Mouse (Mus musculus) right cerebral cortex, postnatal 36 days (tissue): ENCODE results near the gene Epn3.
A peak's percentile ranks its signal among the peaks of the same experiment; 100 is the strongest.

Source experiments
- DNase-seq, 2 experiments: peaks; one replicate each; pipeline ENCODE4 v3.0.0; 2022; ENCODE audit warnings: low spot score in 2 of 2, mixed read lengths in 1 of 2

The Epn3 gene

GRCm38 (mm10) chr11:94471740-94472584 is 27.8 kb downstream of the Epn3 start:
- DNase-seq = no peak

DNA sequence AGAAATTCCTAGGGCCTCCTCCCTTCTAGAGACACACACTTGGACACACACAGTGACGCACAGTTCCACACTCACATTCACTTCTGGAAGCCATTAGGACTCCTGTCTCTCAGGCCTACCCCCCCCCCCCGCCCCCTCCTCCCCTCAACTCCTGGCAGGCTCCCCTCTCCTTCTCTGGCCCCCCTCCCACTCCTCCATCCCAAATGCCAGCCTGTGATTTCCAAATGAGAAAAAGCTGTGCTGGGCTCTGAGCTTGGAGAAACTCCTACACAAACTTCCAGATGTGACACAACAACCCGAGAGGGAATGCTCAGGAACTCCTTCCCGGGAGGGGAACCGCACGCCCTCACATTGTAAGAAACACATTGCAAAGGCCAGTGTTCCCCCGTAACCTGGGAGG is 29.4 kb downstream of the Epn3 start:
- no peak for DNase-seq

DNA sequence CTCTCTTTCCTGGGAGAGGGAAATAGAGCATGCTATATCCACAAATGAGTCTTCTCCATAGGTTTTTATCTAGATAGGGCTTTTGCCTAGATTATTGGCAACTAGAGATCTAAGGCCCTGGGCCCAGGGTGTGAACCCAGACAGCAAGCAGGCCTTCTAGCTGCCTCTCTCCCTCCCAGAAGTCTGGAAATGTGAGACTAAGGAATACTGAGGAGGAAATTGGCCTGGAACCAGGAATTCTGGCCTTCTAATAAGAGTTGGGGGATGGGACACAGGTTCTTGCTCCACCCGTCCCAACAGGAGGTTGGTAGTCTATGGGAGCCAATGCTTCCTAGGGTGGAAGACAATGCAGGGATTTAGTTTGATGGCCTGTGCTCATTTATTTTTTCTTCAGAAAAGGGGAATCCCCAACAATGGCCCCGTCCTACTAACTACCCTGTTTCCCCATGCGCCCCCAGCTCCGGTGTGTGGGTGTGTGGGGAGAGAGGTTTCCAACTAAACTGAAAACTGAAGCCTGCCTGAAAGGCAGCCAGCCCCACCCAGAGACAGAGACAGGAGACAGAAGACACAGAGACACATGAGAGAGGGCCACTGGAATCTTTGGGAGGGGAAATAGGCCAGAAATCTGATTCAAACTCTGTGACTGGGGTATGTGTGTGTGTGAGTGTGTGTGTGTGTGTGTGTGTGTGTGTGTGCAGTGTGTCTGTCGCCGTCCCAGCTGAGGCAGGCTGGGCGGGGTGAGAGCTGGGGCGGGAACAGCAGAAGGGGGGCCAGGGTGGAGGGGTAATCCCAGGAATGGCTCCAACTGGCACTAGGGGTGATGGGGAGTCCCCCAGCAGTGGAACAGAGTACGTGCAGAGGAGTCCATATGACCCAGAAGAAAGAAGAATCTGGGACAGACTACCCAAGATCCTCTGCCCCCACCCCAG is 30.4 kb downstream of the Epn3 start:
- DNase-seq = no peak

DNA sequence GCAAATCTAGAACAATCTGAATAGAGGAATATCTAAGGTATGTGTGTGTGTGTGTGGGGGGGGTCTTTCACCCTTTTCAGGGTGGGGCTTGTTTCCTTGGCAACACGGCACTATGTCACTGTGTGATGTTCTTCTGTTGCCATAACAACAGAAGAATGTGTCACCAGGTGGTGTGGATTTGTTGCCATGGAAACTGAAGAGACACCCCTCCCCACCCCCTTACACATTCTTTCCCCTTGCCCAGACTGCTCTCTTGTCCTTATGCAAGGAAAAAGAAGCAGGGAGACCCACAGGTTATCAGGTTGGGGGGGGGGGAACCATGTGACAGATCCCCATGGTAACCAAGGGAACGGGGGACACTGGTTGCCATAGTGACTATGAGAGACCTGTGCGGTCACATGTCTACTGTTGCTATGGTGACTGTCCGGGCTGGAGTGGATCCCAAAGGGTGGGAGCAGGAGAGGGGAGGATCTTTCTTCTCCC is 31.2 kb downstream of the Epn3 start:
- peak in 1 of 2 experiments; percentile 64 for DNase-seq

- peak in 1 of 2 experiments; percentile 56 for DNase-seq
Observed at GRCm38 (mm10) chr11:94466333-94466855, 33.4 kb downstream of the Epn3 start.

DNA sequence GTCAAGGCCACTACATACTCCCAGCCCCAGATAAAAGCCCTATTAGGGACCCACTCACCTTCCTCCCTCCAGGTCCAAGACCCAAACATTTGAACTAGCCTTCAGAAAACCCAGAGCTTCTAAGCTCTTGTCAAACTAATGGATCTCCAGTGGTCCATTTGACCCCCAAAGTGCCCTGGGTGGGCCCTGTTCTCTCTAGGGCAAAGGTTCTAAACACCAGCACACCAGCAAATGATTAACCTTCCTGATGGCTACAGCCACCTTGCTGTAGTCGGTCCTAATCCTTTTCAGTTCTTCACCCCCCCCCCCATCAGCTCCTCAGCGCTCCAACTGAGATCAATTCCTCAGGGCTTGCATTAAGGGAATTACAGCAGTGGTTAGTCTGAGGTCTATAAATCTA is 35.6 kb downstream of the Epn3 start:
- no peak for DNase-seq

DNA sequence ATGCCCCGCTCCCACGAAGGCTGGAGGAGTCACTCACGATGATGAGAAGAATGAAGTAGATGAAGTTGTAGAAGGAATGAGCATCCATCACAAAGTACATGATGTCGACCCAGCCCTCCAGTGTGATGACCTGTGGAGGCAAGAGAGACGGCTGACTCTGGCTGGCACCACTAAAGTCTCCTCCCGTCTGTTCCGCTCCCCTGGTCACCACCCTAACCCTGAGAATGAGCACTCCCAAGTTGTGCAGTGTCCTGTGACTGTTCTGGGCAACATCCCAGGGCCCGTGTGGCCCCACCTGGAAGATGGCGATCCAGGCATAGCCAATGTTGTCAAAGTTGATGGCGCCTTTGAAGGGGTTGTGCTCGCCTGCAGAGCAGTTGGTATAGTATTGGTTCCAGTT is 37.9 kb downstream of the Epn3 start:
- DNase-seq = no peak

GRCm38 (mm10) chr11:94457001-94457400 is 42.8 kb downstream of the Epn3 start:
- no peak for DNase-seq

- no peak for DNase-seq
Observed at GRCm38 (mm10) chr11:94456347-94456746, 43.4 kb downstream of the Epn3 start.

- no peak for DNase-seq
Observed at GRCm38 (mm10) chr11:94455161-94455820, 44.5 kb downstream of the Epn3 start.

DNA sequence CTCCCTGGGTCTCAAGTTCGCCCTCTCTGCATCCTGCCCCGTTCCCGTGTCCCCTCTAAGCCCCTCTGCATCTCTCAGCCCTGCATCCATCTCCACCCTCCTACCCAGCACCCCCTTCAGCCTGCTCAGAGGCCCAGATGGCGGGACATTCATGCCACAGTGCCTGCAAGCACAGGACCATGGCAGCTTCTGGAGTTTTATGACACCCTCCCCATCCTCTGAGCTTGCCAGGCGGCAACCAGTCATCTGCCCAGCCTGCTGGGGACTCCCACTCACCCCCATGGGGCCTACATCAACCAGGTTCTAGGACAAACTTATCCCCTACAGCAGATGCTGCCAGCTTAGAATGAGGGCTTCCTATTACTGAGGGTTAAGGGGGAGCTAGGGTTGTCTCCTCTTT is 45.0 kb downstream of the Epn3 start:
- DNase-seq = peak in 1 of 2 experiments; percentile 66

GRCm38 (mm10) chr11:94451091-94451773 is 48.5 kb downstream of the Epn3 start:
- DNase-seq = no peak

DNA sequence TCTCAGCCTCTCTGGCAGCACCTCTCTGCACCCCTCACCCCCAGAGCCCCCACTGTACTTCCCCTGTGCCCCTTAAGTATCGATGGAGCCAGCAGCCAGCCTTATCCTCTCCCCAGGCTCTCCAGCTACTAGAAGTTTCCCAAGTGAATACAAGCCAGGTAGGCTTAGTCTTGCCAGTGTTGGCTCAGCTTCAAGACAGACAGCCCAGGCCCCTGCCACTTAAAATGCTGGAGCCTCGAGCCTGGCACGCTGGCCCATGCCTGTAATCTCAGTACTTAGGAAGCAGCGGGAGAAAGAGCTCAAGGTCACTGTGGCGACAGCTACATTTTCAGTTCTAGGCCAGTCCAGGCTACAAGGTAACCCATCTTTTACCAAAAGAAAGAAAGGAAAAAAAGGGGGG is 49.9 kb downstream of the Epn3 start:
- DNase-seq = no peak

GRCm38 (mm10) chr11:94449239-94449638 is 50.5 kb downstream of the Epn3 start:
- no peak for DNase-seq

DNA sequence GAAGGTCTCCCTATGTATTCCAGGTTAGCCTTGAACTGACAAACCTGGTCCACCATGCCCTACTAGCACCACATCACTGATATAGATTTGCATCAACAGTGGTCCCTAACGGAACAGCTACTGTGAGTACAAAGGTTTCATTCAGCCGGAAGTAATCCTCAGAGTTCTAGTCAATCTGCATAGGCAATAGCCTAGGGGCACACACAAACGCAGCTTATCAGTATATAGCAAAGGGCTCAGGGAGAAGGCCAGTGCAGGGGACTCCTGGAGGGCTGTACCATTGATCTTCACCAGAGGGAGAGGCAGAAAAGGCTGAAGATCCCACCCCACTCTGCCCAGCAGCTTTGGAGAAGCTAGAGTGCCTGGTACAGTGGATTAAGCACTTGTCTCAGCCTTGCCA is 52.8 kb downstream of the Epn3 start:
- DNase-seq = no peak

GRCm38 (mm10) chr11:94445300-94445699 is 54.5 kb downstream of the Epn3 start:
- DNase-seq = no peak

- no peak for DNase-seq
Observed at GRCm38 (mm10) chr11:94444829-94445228, 54.9 kb downstream of the Epn3 start.

GRCm38 (mm10) chr11:94441752-94442151 is 58.0 kb downstream of the Epn3 start:
- DNase-seq = no peak

DNA sequence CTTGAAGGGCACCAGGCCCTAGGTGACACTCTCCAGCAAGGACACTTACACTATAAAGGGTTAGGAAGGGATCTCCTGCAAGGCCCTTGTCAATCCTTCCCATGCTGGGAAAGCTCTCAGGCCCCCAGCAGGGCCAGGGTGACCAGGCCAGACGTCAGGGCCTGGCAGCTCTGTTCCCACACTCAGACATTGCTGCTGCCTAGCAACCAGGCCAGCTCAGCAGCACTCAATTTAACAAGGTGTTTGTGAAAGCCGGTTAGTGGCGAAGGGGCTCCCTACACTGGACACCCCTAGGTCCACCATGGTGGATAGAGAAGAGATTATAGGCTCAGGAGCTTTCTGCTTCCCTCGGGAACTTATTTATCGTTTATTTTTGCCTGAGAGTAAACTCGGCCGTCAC is 58.7 kb downstream of the Epn3 start:
- no peak for DNase-seq

DNA sequence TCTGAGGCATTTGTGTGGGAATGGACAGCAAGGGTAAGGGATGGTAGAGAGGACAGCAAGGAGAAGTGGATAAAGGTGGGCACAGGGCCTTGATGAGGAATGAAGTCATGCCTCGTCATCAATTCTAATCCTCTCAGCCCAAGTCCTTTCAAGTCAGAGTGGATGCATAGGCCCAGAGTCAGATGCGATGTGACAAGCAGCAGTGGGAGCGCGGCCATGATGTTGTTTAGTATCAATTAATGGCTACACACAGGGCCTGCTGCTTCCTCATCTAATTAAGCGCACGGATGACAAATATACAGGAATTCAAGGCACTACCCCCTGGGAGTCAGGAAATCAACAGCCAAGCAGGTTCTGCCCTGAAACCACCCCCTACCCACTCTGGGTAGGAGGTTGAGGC is 59.4 kb downstream of the Epn3 start:
- DNase-seq = no peak
